Comparison of ENCODE assay signal across 1 mouse cellular context in genomic region chr4:24496116-24496952, GRCm38 (mm10).
TF ChIP-seq lines count a peak whose summit lies in the region.

Mms22l (plus strand) TSS chr4:24496451.

TF ChIP-seq in CH12.LX, 34 proteins besides CTCF, POLR2A, EP300 and RAD21 (continued from another document):
- TF ChIP-seq USF1 (IDR thresholded peaks at IDR 0.05; ENCODE audit: low read depth, low read length), result no peak
- TF ChIP-seq NRF1 (IDR thresholded peaks at IDR 0.05; ENCODE audit: low read depth, low read length), result no peak
- no peak for TF ChIP-seq SMC3 (IDR thresholded peaks at IDR 0.05; ENCODE audit: low read depth, low read length)
- 0 out of 2 replicates have a peak, but pooled peaks have one; percentile 17 for TF ChIP-seq MYC (IDR thresholded peaks at IDR 0.05; ENCODE audit: low read depth, low read length)
- no peak for TF ChIP-seq USF2 (conservative IDR thresholded peaks at IDR 0.05; ENCODE audit: low read depth, low read length)
- TF ChIP-seq POLR2AphosphoS2 (IDR thresholded peaks at IDR 0.05; ENCODE audit: low read depth, low read length), result peak; percentile 72; the same call in 1 of the 2 replicates
- TF ChIP-seq SIN3A (IDR thresholded peaks at IDR 0.05; ENCODE audit: low read length), result peak; percentile 78
- peak; percentile 88 for TF ChIP-seq ZMIZ1 (IDR thresholded peaks at IDR 0.05; ENCODE audit: low read depth, low read length)
- TF ChIP-seq ETS1 (conservative IDR thresholded peaks at IDR 0.05; ENCODE audit: low read depth, low read length), result no peak
- TF ChIP-seq PAX5 (IDR thresholded peaks at IDR 0.05; ENCODE audit: low read length), result no peak
- TF ChIP-seq MAFK (IDR thresholded peaks at IDR 0.05; ENCODE audit: insufficient replicate concordance, low read length), result no peak
- peak; percentile 89 for TF ChIP-seq KAT2A (IDR thresholded peaks at IDR 0.05; ENCODE audit: insufficient replicate concordance, low read length)
